Mouse (Mus musculus) spleen, adult 2 months (tissue): ENCODE measurements around the gene Hoxb5. TPM values are rescaled to one million over a fixed set of nuclear protein-coding genes. Genes with fewer than 3 reads are reported as not detected.

ENCODE experiments used
- DNase-seq, 2 experiments: peaks; one replicate each; pipeline versions ENCODE4 v3.0.0 to v3.0.0-alpha.2; 2012 to 2021; ENCODE audit warnings: low spot score in 2 of 2, low read depth in 1 of 2
- H3K27ac ChIP-seq: fragments of 200-500 bp; 2 replicates; pipeline ENCODE4 v1.5.1; 2012; ENCODE audit warnings: low read length, inconsistent platforms; ENCODE audit not compliant: insufficient read depth
- H3K27me3 ChIP-seq: fragments of 200-500 bp; 2 replicates; pipeline ENCODE4 v1.6.1; 2012; ENCODE audit warnings: mild to moderate bottlenecking, moderate library complexity, low read length, inconsistent platforms; ENCODE audit not compliant: control insufficient read depth, insufficient read depth
- H3K36me3 ChIP-seq: fragments of 200-500 bp; 2 replicates; pipeline ENCODE4 v1.6.1; 2012; ENCODE audit warnings: mild to moderate bottlenecking, low read length, inconsistent platforms; ENCODE audit not compliant: control insufficient read depth, insufficient read depth
- H3K4me1 ChIP-seq: fragments of 200-500 bp; 2 replicates; pipeline ENCODE4 v1.6.1; 2011; ENCODE audit warnings: inconsistent platforms; ENCODE audit not compliant: control insufficient read depth, insufficient read depth, insufficient read length
- H3K4me3 ChIP-seq: fragments of 200-500 bp; 2 replicates; pipeline ENCODE4 v1.5.1; 2011; ENCODE audit warnings: mild to moderate bottlenecking, inconsistent platforms; ENCODE audit not compliant: insufficient read depth, insufficient read length; ENCODE audit errors: extremely low read depth
- CTCF ChIP-seq: fragments of 200-500 bp; IDR thresholded peaks from 2 replicates; pipeline ENCODE4 v1.5.1; 2011; ENCODE audit warnings: mild to moderate bottlenecking, inconsistent platforms; ENCODE audit not compliant: insufficient read depth, insufficient read length, insufficient replicate concordance; ENCODE audit errors: extremely low read depth
- POLR2A ChIP-seq: fragments of 200-500 bp; IDR thresholded peaks from 2 replicates; pipeline ENCODE4 v1.6.1; 2011; ENCODE audit warnings: low read depth, low read length, inconsistent platforms
- WGBS: fragments of 180-500 bp; shearing (Covaris S2); methylation state at CpG from one replicate; pipeline ENCODE4 v1.1.7; 2018; 5-methylcytosine and 5-hydroxymethylcytosine counted together
- polyA plus RNA-seq: library from polyadenylated mRNA; depleted of rRNA; stranded (reverse); fragments of >200 nt; gene quantifications from 2 replicates; pipeline ENCODE4 v1.2.3, GENCODE M21; 2012; rRNA removed

Gene Hoxb5
- 0.37 and 0.40 TPM in 2 replicates for polyA plus RNA-seq

GRCm38 (mm10) chr11:96303151-96304099 lies at the start of gene Hoxb5:
Hoxb5 (plus strand) TSS chr11:96303336.
- peak within 1 kb of the TSS; percentile 16; the same call in 1 of the 2 replicates for H3K4me3 ChIP-seq
- TF ChIP-seq CTCF (peak; percentile 77), POLR2A (no peak)
- no peak within 1 kb of the TSS for H3K27ac ChIP-seq
- peak in 1 of 2 experiments; percentile 31 for DNase-seq
- no peaks in the 10 kb centered on the region for H3K36me3 ChIP-seq
- peaks cover 4% of the 10 kb centered on the region; the same call in 1 of the 2 replicates for H3K4me1 ChIP-seq
- peaks cover 34% of the 10 kb centered on the region for H3K27me3 ChIP-seq
- WGBS: 1% methylated on average over 69 of the region's 69 CpGs

GRCm38 (mm10) chr11:96254221-96254620 lies 48.9 kb upstream of the Hoxb5 start:
- 5% methylated on average over 11 of the region's 11 CpGs for WGBS
- Histone ChIP-seq H3K27ac (no peak overlapping the region), H3K4me3 (no peak overlapping the region)

GRCm38 (mm10) chr11:96255111-96255995 lies 47.8 kb upstream of the Hoxb5 start:
- WGBS: 7% methylated on average over 39 of the region's 39 CpGs
- H3K27ac ChIP-seq: no peak overlapping the region
- DNase-seq: no peak
- TF ChIP-seq CTCF (no peak), POLR2A (no peak)
- no peaks in the 10 kb centered on the region for H3K36me3 ChIP-seq
- H3K4me3 ChIP-seq: no peak overlapping the region
- H3K4me1 ChIP-seq: no peaks in the 10 kb centered on the region
- H3K27me3 ChIP-seq: peaks cover 21% of the 10 kb centered on the region

More at GRCm38 (mm10) chr11:96254221-96254620, 48.9 kb upstream of the Hoxb5 start:
- Histone ChIP-seq H3K36me3 (no peaks in the 10 kb centered on the region), H3K4me1 (no peaks in the 10 kb centered on the region), H3K27me3 (peaks cover 21% of the 10 kb centered on the region)
- no peak for TF ChIP-seq POLR2A
- DNase-seq: no peak

GRCm38 (mm10) chr11:96255996-96256445 lies 47.1 kb upstream of the Hoxb5 start:
- no peak for DNase-seq
- H3K27me3 ChIP-seq: peaks cover 20% of the 10 kb centered on the region
- no peak overlapping the region for H3K4me3 ChIP-seq
- 22% methylated on average over 14 of the region's 14 CpGs for WGBS
- H3K36me3 ChIP-seq: no peaks in the 10 kb centered on the region
- H3K27ac ChIP-seq: no peak overlapping the region
- TF ChIP-seq CTCF (no peak), POLR2A (no peak)
- no peaks in the 10 kb centered on the region for H3K4me1 ChIP-seq

GRCm38 (mm10) chr11:96257141-96257540 lies 46.0 kb upstream of the Hoxb5 start:
- no peak for TF ChIP-seq CTCF
- no peak for TF ChIP-seq POLR2A
- 48% methylated on average over 2 of the region's 2 CpGs for WGBS
- no peak for DNase-seq
- no peaks in the 10 kb centered on the region for H3K36me3 ChIP-seq
- peaks cover 19% of the 10 kb centered on the region for H3K27me3 ChIP-seq
- no peak overlapping the region for H3K27ac ChIP-seq
- no peak overlapping the region for H3K4me3 ChIP-seq
- no peaks in the 10 kb centered on the region for H3K4me1 ChIP-seq

GRCm38 (mm10) chr11:96259038-96259437 lies 44.1 kb upstream of the Hoxb5 start:
- no peaks in the 10 kb centered on the region for H3K4me1 ChIP-seq
- no peak overlapping the region for H3K4me3 ChIP-seq
- DNase-seq: no peak
- TF ChIP-seq CTCF (no peak), POLR2A (no peak)
- no peak overlapping the region for H3K27ac ChIP-seq
- peaks cover 18% of the 10 kb centered on the region; the same call in 1 of the 2 replicates for H3K27me3 ChIP-seq
- WGBS: 60% methylated on average over 2 of the region's 2 CpGs
- no peaks in the 10 kb centered on the region for H3K36me3 ChIP-seq
